Mouse (Mus musculus): Measurements from ENCODE around the gene Med26. TPM values are rescaled to one million over a fixed set of nuclear protein-coding genes. Genes with fewer than 3 reads are reported as not detected.

The Med26 gene
- polyA plus RNA-seq, 1 experiment, result 11.2 TPM

DNA sequence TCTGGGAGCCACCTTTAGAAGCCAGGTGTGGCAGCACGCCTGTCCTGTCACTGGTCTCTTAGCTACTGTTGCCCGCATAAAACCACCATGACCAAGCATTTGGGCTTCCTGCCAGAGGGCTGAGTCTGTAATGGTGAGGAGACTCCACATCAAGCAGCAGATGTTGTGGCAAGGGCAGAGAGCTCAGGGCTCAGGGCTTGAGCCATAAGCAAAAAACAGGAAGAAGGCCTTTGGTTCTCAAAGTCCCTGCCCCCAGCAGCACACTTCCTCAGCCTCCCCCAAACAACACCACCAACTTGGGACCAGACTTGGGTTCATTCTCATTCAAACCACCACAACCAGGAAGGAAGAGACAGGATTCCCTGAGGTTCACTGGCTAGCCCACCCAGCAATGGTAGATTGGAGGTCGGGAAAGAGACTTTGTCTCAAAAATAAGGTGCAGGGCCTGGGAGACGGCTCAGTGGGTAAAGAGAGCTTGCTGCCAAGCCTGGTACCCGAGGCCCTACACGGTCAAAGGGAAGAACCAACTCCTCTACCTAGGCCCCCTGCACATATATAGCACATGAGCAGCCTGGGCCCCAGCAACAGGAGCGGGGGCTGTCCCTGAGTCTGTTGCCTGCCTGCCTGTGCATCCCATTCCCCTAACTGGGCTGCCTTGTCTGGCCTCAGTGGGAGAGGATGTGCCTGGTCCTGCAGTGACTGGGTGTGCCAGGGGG, 35.1 kb upstream of the Med26 start:
- H3K27ac ChIP-seq (ENCODE audit: insufficient read depth, low read length), result peak overlapping the region; percentile 50

DNA sequence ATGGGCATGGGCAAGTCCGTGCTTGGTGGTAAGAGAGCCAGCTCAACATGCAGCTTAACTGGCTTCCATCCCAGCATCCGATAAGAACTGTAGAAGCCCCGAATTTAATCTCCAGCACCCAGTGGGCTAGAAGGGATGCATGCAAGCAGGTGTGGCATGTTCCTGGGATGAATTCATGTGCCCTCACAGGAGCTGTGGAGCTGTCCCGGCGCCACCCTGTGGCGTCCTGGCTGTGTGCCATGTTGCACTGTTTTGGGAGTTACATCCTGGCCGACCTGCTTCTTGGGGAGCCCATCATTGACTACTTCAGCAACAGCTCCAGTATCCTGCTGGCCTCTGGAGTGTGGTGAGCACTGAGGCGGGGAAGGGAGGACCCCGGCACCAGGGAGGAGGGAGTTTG, 31.3 kb upstream of the Med26 start:
- WGBS, result 82% methylated on average over 9 of the region's 9 CpGs
- Histone ChIP-seq H3K4me1 (ENCODE audit: control insufficient read depth, insufficient read depth, insufficient read length) (peaks cover 9% of the 10 kb centered on the region; the same call in 1 of the 2 replicates), H3K27me3 (ENCODE audit: control insufficient read depth, insufficient read depth, low read length) (no peaks in the 10 kb centered on the region), H3K36me3 (ENCODE audit: control insufficient read depth, insufficient read depth, low read length) (no peaks in the 10 kb centered on the region), H3K4me3 (ENCODE audit: extremely low read depth, insufficient read depth, insufficient read length) (no peak overlapping the region), H3K27ac (ENCODE audit: insufficient read depth, low read length) (no peak overlapping the region)
- TF ChIP-seq CTCF (IDR thresholded peaks at IDR 0.05; ENCODE audit: extremely low read depth, insufficient read depth, insufficient read length, insufficient replicate concordance), result no peak
- no peak for TF ChIP-seq POLR2A (IDR thresholded peaks at IDR 0.05; ENCODE audit: low read depth, low read length)
- no peak for DNase-seq (ENCODE audit: low read depth in 1 of 2, low spot score in 2 of 2)

More for the DNA sequence above, 35.1 kb upstream of the Med26 start:
- Histone ChIP-seq H3K4me1 (ENCODE audit: control insufficient read depth, insufficient read depth, insufficient read length) (peaks cover 9% of the 10 kb centered on the region; the same call in 1 of the 2 replicates), H3K27me3 (ENCODE audit: control insufficient read depth, insufficient read depth, low read length) (no peaks in the 10 kb centered on the region), H3K36me3 (ENCODE audit: control insufficient read depth, insufficient read depth, low read length) (no peaks in the 10 kb centered on the region), H3K4me3 (ENCODE audit: extremely low read depth, insufficient read depth, insufficient read length) (no peak overlapping the region)
- TF ChIP-seq POLR2A (IDR thresholded peaks at IDR 0.05; ENCODE audit: low read depth, low read length) (no peak), CTCF (IDR thresholded peaks at IDR 0.05; ENCODE audit: extremely low read depth, insufficient read depth, insufficient read length, insufficient replicate concordance) (no peak)
- WGBS, result 21% methylated on average over 7 of the region's 7 CpGs
- DNase-seq (ENCODE audit: low read depth in 1 of 2, low spot score in 2 of 2), result peak in 1 of 2 experiments; percentile 36

DNA sequence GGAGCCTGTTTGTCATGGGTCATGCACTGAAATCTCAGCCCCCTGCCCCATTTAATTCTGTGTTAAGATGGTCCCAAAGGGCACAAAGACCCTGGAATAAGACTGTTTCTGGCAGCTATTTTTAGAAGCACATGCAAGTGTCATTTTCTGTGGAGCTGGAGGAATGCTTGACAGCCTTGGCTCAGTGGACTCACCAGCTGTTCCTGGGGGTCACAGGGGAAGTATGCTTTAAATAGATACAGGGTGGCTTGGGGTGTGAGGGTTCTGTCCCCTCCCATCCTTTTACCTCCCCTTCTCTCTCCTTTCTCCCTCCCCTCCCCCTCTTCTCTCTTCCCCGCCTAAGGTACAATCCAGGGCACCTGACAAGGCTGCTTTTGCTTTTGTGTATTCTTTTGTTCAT, 29.9 kb upstream of the Med26 start:
- no peak for DNase-seq (ENCODE audit: low read depth in 1 of 2, low spot score in 2 of 2)
- Histone ChIP-seq H3K4me1 (ENCODE audit: control insufficient read depth, insufficient read depth, insufficient read length) (peaks cover 4% of the 10 kb centered on the region; the same call in 1 of the 2 replicates), H3K4me3 (ENCODE audit: extremely low read depth, insufficient read depth, insufficient read length) (no peak overlapping the region), H3K27ac (ENCODE audit: insufficient read depth, low read length) (no peak overlapping the region), H3K27me3 (ENCODE audit: control insufficient read depth, insufficient read depth, low read length) (no peaks in the 10 kb centered on the region), H3K36me3 (ENCODE audit: control insufficient read depth, insufficient read depth, low read length) (no peaks in the 10 kb centered on the region)
- 42% methylated on average over 1 of the region's 1 CpGs for WGBS
- TF ChIP-seq CTCF (IDR thresholded peaks at IDR 0.05; ENCODE audit: extremely low read depth, insufficient read depth, insufficient read length, insufficient replicate concordance), result no peak
- no peak for TF ChIP-seq POLR2A (IDR thresholded peaks at IDR 0.05; ENCODE audit: low read depth, low read length)

DNA sequence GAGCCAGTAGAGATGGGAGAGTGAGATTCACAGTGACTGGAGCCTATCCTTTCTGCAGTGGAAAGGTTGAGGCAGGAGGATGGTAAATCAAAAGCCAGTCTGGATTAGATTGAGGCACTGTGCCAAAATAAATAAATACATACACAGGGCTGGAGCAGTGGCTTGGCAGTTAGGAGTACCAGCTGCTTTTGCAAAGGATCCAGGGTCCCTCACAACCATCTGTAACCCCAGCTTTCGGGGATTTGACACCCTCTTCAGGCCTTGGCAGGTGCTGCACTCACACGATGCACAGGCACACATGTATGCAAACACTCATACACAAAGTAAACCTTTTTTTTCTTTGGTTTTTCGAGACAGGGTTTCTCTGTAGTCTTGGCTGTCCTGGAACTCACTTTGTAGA, 29.2 kb upstream of the Med26 start:
- DNase-seq (ENCODE audit: low read depth in 1 of 2, low spot score in 2 of 2), result no peak
- Histone ChIP-seq H3K27ac (ENCODE audit: insufficient read depth, low read length) (no peak overlapping the region), H3K36me3 (ENCODE audit: control insufficient read depth, insufficient read depth, low read length) (no peaks in the 10 kb centered on the region), H3K27me3 (ENCODE audit: control insufficient read depth, insufficient read depth, low read length) (no peaks in the 10 kb centered on the region), H3K4me3 (ENCODE audit: extremely low read depth, insufficient read depth, insufficient read length) (no peak overlapping the region), H3K4me1 (ENCODE audit: control insufficient read depth, insufficient read depth, insufficient read length) (peaks cover under 1% of the 10 kb centered on the region; the same call in 1 of the 2 replicates)
- TF ChIP-seq POLR2A (IDR thresholded peaks at IDR 0.05; ENCODE audit: low read depth, low read length) (no peak), CTCF (IDR thresholded peaks at IDR 0.05; ENCODE audit: extremely low read depth, insufficient read depth, insufficient read length, insufficient replicate concordance) (no peak)
- 90% methylated on average over 3 of the region's 3 CpGs for WGBS

DNA sequence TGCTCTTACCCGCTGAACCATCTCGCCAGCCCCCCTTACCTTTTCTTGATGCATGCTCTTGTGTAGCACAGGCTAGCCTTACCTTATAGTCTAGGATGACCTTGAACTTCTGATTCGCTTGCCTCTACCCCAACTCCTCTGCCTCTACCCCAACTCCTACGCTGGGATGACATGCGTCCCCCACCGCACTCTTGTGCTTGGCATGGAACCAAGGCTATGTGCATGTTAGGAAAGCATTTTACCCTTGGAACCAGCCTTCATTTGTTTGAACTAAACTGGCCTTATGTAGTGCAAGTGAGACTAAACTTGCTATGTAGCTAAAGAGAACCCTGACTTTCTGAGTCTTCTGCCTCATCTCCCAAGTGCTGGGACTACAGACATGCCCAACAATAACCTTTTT, 27.8 kb upstream of the Med26 start:
- DNase-seq (ENCODE audit: low read depth in 1 of 2, low spot score in 2 of 2), result no peak
- Histone ChIP-seq H3K36me3 (ENCODE audit: control insufficient read depth, insufficient read depth, low read length) (no peaks in the 10 kb centered on the region), H3K27me3 (ENCODE audit: control insufficient read depth, insufficient read depth, low read length) (no peaks in the 10 kb centered on the region), H3K4me3 (ENCODE audit: extremely low read depth, insufficient read depth, insufficient read length) (no peak overlapping the region), H3K27ac (ENCODE audit: insufficient read depth, low read length) (no peak overlapping the region), H3K4me1 (ENCODE audit: control insufficient read depth, insufficient read depth, insufficient read length) (peaks cover 5% of the 10 kb centered on the region; the same call in 1 of the 2 replicates)
- TF ChIP-seq CTCF (IDR thresholded peaks at IDR 0.05; ENCODE audit: extremely low read depth, insufficient read depth, insufficient read length, insufficient replicate concordance) (no peak), POLR2A (IDR thresholded peaks at IDR 0.05; ENCODE audit: low read depth, low read length) (no peak)
- WGBS, result 93% methylated on average over 6 of the region's 6 CpGs

DNA sequence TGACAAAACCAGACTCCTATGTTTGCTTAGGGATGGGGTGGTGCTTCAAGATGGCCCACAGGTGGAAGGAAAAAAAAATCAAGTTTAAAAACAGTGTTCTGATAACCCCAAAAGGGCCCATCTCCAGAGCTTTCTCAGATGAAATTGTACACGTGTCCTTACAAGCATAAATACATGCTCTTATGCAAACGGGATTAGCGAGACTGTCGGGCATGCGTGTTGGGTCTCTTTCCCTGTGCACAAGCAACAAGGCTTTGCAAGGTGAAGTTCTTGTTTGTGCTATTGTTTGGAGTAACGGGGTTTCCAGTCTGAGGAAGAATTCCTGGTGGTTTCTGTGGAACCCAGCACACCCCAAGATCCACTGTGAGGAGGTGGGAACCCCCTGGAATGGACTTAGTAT, 25.4 kb upstream of the Med26 start:
- Histone ChIP-seq H3K36me3 (ENCODE audit: control insufficient read depth, insufficient read depth, low read length) (peaks cover 4% of the 10 kb centered on the region), H3K27ac (ENCODE audit: insufficient read depth, low read length) (no peak overlapping the region), H3K4me1 (ENCODE audit: control insufficient read depth, insufficient read depth, insufficient read length) (peaks cover 5% of the 10 kb centered on the region; the same call in 1 of the 2 replicates), H3K27me3 (ENCODE audit: control insufficient read depth, insufficient read depth, low read length) (no peaks in the 10 kb centered on the region), H3K4me3 (ENCODE audit: extremely low read depth, insufficient read depth, insufficient read length) (no peak overlapping the region)
- DNase-seq (ENCODE audit: low read depth in 1 of 2, low spot score in 2 of 2), result no peak
- no peak for TF ChIP-seq POLR2A (IDR thresholded peaks at IDR 0.05; ENCODE audit: low read depth, low read length)
- TF ChIP-seq CTCF (IDR thresholded peaks at IDR 0.05; ENCODE audit: extremely low read depth, insufficient read depth, insufficient read length, insufficient replicate concordance), result no peak
- 91% methylated on average over 6 of the region's 6 CpGs for WGBS

DNA sequence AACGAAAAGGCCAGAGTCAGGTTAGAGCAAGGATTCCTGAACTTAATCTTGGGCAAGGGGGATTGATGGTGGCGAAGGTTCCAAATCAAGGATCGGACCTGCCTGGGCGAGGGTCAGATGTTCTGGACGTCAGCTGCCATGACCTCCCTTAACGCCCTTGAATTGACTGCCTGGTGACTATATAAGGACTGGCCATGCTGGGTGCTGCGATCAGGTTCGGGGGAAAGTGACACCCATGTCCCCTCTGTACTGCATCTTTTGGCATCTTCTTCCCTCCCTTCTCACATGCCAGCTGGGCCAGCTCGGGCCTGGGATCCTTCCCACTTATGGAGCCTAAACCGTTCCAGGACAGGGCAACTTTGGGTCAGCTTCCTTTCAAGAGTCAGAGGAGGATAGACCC, 24.4 kb upstream of the Med26 start:
- no peak for DNase-seq (ENCODE audit: low read depth in 1 of 2, low spot score in 2 of 2)
- 39% methylated on average over 10 of the region's 10 CpGs for WGBS
- peak overlapping the region; percentile 72; the same call in 1 of the 2 replicates for H3K4me3 ChIP-seq (ENCODE audit: extremely low read depth, insufficient read depth, insufficient read length)
- no peaks in the 10 kb centered on the region for H3K27me3 ChIP-seq (ENCODE audit: control insufficient read depth, insufficient read depth, low read length)
- no peak for TF ChIP-seq POLR2A (IDR thresholded peaks at IDR 0.05; ENCODE audit: low read depth, low read length)
- TF ChIP-seq CTCF (IDR thresholded peaks at IDR 0.05; ENCODE audit: extremely low read depth, insufficient read depth, insufficient read length, insufficient replicate concordance), result no peak
- H3K4me1 ChIP-seq (ENCODE audit: control insufficient read depth, insufficient read depth, insufficient read length), result peaks cover 5% of the 10 kb centered on the region; the same call in 1 of the 2 replicates
- H3K36me3 ChIP-seq (ENCODE audit: control insufficient read depth, insufficient read depth, low read length), result peaks cover 7% of the 10 kb centered on the region
- H3K27ac ChIP-seq (ENCODE audit: insufficient read depth, low read length), result no peak overlapping the region

Data from spleen, adult 2 months (tissue).